Mouse (Mus musculus) hindbrain, embryonic 12.5 days (tissue): ENCODE results near the gene Slc19a3. TPM values are rescaled to one million over a fixed set of nuclear protein-coding genes. Genes with fewer than 3 reads are reported as not detected.

Experiments
- polyA plus RNA-seq: library from polyadenylated mRNA; unstranded; fragments of >200 nt; fragmentation: Nextera tagmentation; extraction: Ambion mirVana; gene quantifications from 2 replicates; pipeline ENCODE4 v1.2.1, GENCODE M21; 2016

The Slc19a3 gene
- polyA plus RNA-seq, 1 experiment from 2014 or later = 0.26 TPM

Other genes with a start within 250 kb of the Slc19a3 start
- 44.9 and 49.4 TPM in 2 replicates for gene Agfg1, start 199.0 kb downstream of the Slc19a3 start, polyA plus RNA-seq
- gene A030005L19Rik, start 125.1 kb downstream of the Slc19a3 start, polyA plus RNA-seq = 0.54 and 0.60 TPM in 2 replicates
- not detected in 2 replicates for gene A030014E15Rik, start 113.5 kb downstream of the Slc19a3 start, polyA plus RNA-seq
- gene Gm6217, start 107.0 kb downstream of the Slc19a3 start, polyA plus RNA-seq = not detected in 2 replicates
- gene A030003K21Rik, start 95.1 kb downstream of the Slc19a3 start, polyA plus RNA-seq = not detected in 2 replicates
- not detected in 2 replicates for gene Gm7544, start 82.4 kb downstream of the Slc19a3 start, polyA plus RNA-seq
- not detected in 2 replicates for gene Gm47955, start 78.2 kb downstream of the Slc19a3 start, polyA plus RNA-seq
- not detected in 2 replicates for gene Gm47959, start 37.9 kb downstream of the Slc19a3 start, polyA plus RNA-seq
- not detected in 2 replicates for gene Krtap28-10, start 4.0 kb upstream of the Slc19a3 start, polyA plus RNA-seq
- gene Gm47969, start 6.5 kb upstream of the Slc19a3 start, polyA plus RNA-seq = not detected in 2 replicates
- not detected in 2 replicates for gene A030005K14Rik, start 20.9 kb upstream of the Slc19a3 start, polyA plus RNA-seq
- not detected in 2 replicates for gene Krtap28-13, start 22.5 kb upstream of the Slc19a3 start, polyA plus RNA-seq
- gene Ccl20, start 78.3 kb upstream of the Slc19a3 start, polyA plus RNA-seq = not detected in 2 replicates
- gene Daw1, start 121.3 kb upstream of the Slc19a3 start, polyA plus RNA-seq = 0.72 and 0.95 TPM in 2 replicates